Mouse (Mus musculus) mesoderm, embryonic 11.5 days (tissue): Measurements from ENCODE around the gene Tnfaip8l1.

Source experiments
- DNase-seq: peaks from one replicate; pipeline ENCODE4 v3.0.0-alpha.2; 2012; ENCODE audit warnings: low read depth, low spot score

Tnfaip8l1 gene

DNA sequence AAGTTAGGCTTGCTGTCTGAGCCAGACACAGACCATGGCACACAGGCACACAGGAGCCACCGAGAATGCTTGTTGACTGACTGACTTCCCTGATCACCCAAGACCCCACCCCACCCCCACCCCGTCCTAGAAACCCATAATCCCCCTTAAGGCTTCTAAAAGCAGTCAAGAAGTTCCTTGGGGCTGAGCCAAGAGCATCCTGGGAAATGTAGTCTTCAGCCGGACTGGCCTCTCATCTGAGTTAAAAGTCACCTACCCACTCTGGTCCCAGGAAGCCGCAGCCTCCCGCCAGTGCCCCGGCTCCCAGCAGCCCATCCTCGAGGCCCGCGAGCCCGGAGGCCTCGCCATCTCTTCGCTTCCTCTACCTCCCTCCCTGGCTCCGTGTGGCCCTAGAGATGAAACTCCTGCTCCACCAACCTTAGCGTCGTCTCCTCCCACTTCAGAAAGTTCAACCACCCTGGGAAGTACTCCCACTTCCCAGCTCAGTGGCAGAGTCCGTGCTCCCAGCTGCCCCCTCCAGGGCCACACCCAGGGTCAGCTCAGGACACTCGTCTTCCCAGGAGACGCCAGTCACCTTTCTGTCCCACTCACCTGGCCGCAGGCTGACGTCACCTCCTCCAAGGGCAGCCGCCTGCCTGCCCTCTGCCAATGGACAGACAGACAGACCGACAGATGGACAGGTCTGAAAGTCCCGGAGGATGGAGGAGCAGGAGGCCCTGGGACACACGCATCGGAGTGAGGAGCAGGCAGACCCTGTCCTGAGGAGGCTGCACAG is 24.3 kb upstream of the Tnfaip8l1 start:
- no peak for DNase-seq

DNA sequence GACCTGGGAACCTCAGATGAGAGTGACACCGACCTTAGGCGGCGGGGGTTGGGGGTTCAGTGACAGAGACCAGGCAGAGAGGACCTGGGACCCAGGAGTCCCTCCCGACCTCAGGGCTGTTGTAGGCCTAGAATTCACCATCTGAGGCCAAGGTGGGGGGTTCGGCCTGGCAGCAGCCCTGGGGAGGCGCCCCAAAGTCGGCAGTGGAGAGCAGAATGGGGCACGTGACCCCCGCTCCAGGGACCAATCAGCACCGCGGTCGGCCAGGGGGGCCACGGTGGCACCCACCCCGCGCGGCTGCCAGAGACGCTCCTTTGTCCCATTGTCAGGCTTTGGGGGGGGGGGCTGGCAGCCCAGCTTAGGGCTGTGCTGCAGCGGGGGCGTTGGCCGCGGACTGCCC is 22.9 kb upstream of the Tnfaip8l1 start:
- no peak for DNase-seq

DNA sequence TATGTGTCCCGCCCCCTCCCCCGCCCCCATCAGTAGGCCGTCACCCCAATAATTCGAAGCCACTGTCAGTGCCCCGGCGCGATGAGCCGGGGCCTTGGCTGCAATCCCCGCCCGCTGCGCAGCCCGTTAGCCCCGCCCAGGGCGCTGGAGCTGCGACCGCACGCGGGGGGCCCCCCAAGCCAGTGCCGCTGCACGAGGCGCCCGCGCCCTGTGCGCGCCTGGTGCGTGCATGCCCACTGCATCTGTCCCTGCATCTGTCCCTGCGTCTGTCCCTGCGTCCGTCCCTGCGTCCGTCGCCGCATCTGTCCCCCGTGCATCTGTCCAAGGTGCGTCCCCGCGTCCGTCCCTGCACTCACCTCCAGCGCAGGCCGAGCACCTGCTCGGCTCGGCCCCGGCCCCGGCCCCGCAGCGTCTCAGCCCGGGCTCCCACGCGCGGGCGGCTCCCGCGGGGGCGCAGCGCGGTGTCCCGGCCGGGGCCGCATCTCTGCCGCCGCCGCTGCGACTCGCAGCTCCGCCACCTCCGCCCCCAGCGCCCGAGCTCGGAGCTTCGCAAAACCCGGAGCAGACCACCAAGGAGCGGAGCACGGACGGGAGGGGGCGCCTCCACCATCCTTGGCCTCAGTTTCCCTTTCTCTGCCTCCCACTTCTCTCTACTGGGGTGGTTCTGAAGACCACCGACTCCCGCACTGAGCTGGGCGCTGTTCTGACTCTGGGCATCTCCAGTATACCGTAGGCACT is 22.2 kb upstream of the Tnfaip8l1 start, which contains the start of gene Sema6b:
Gene Sema6b, minus strand, starts transcription at position 486 of the 738 bp plus-strand sequence.
- peak; percentile 70 for DNase-seq

DNA sequence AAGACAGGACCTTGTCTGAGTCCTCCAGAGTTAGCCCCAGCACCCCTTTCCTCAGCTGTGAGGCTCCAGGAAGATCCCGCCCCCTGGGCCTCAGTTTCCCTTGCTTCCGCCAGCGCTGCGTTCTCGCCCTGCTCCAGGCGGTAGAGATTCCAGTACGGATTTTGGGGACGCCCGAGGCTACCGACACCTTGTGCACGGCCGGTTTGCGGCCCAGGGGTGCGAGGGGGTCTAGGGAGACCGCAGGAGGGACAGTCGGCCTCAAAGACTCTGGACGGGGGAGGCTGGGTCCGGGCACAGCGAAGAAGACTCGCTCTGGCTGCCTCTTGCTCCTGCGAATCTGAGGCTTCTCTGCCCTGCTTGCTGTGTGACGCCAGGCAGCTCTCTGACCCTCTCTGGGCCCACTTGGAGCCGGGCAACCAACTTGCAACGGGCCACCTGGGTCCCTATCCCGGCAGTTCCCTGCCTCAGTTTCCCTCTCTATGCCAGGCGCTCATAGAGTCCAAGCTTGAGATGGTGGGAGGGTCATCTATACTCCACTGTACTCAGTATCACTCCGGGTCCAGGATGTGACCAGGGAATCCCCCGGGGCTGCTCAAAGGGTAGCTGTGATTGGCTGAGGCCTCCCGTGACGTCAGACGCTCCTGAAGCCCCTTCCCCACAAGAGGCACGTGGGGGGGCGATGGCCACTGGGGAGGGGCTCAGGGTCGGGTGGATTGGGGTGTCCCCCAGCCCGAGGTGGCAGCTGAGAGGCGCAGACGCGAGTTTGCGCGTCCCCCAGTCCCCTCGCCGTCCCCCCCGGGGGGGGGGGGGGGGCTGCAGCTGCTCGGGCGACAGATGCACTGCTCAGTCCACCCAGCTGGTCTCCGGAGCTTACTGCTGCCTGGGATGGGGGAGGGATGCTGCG is 20.3 kb upstream of the Tnfaip8l1 start:
- peak; percentile 67 for DNase-seq

DNA sequence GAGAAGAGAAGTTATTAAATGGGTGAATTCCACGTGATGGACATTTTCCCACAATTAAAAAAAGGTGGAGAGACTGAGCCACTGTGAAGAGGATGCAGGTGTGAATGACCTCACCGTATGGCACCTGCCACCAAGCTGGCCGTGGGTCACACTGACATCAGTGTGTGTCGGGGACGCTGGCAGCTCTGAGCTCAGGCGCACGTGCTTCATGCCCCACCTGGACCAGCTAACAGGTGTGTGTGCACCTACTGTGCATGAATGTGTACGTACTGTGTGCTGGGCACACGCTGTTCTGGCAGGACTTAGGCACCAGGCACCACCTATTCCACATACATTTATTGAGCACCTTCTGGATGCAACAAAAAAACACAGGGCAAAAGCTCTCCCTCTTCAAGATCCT is 17.7 kb upstream of the Tnfaip8l1 start:
- DNase-seq = no peak

DNA sequence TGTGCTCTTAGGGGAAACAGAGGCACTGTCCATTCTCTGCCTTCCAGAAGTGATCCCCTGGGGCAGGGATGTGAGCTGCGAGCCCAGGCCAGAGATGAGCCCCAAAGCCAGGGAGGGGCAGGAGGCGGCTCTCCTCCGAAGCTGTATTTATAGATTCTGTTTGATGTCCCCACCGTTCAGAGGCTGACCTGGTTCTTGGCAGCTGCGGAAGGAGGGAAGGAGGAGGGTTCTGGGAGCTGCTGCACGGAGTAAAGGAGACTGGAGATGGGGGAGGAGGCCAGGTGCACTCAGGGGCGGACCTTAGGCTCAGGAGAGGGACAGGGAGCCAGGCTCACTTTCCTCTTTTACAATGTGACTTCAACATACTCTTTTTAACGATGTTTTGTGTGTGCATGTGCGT is 16.1 kb upstream of the Tnfaip8l1 start:
- DNase-seq = no peak

DNA sequence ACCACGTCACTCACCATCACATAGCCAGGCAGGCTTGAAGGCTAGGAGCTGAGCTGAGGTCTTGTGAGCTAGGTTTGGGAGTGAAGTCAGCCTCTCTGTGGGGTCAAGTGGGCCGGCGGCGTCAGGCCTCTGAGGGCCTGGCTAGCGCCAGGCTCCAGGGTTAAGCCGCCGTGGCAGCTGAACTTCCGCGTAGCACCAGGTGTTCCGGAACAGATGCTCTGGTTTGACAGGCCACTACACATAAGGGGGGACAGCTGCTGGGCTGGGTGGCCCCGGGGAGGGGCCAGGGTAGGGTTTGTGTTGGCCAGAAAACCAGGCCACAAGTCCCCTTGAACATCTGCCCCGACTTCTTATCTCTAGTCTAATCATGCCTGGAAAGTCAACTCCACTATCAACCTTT is 14.9 kb upstream of the Tnfaip8l1 start:
- DNase-seq = no peak

DNA sequence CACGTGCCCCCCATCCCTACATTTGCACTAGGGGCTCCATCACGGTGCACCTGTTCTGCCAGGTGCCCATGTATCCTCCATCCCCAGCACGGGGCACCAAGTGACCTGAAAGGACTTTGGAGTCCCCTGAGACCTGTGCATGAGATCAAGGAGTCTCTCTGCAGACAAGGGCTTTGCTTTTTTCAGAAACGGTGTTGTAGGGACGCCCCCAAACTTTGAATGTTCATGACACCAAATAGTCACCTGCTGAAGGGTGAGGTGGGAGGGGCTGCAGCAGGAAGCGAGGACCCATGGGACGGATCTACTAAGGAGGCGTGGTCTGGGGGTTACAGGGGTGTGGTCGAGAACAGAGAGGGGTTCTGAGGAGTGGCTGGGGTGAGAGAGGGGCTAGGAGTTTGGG is 14.0 kb upstream of the Tnfaip8l1 start:
- no peak for DNase-seq

DNA sequence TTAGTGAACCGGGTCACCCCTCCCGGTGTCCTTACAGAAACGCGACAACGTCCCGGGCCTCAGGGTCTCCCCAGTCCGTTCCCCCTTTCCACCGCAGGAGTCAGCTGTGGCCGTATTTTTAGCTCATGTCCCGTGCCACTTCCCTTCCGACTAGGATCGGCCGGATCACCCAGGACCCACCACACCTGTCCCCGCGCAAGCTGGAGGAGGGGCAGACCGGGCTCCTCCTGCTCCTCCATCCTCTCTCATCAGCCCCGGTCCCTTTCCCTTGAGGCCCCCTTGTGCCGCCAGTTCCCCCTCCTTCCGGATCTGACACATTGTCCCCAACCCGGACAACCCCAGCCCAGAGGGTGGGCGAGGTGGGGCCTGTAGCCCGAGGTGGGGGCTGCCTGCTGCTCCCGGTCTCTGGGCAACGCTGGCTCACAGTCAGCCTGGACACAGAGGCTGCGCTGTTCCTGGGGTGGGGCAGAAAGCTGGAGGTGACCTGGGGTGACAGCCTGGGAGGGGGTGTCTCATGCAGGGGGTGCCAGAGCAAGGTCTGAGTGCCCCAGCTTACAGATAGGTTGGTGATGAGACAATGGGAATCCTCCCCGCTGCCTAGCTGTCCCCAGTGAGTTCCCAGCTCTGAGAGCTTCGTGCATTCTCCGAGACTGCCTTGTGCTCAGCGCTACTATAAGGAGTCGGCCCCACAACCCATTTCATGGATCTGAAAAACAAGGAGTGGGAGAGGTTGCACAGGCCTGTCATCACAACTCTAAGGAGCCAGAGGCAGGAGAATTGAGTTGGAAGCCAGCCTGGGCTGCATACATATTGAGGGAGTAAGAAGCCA is 13.3 kb upstream of the Tnfaip8l1 start:
- no peak for DNase-seq

DNA sequence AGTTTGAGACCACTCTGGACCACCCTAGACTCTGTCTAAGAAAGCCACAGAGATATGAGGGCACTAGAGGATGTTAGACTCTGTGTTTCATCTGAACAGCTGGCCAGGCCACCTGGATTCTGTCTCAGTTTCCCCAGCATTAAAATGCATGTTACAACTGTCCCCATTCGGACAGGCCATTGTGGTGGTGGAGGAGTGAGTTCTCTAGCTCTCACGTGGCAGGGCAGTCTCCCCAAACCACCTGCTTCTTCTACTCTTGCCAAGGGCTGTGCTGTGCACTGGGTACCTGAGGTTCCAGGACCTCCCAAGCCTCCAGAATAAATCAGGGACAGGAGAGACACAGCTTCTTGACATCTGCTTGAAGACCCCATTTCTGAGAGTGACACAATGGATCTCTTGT is 12.4 kb upstream of the Tnfaip8l1 start:
- DNase-seq = no peak

DNA sequence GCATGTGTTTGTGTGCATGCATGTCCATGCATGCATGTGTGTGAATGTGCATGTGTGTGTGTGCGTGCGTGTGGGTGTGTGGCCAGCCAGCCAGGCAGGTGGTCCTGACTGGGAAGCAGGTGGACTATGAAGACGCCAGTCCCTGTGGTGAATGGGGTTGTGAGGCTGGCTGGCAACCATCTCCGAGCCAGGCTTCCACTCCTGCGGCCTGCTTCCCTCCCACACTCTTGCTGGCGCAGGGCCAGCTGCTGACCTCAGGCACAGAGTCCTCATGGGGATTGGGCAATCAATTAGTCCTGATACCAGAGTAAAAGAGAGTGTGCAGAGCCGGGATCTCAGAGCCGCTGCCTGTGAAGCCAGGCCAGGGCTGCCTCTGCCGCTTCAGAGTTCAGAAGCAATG is 8.6 kb upstream of the Tnfaip8l1 start:
- DNase-seq = peak; percentile 87

DNA sequence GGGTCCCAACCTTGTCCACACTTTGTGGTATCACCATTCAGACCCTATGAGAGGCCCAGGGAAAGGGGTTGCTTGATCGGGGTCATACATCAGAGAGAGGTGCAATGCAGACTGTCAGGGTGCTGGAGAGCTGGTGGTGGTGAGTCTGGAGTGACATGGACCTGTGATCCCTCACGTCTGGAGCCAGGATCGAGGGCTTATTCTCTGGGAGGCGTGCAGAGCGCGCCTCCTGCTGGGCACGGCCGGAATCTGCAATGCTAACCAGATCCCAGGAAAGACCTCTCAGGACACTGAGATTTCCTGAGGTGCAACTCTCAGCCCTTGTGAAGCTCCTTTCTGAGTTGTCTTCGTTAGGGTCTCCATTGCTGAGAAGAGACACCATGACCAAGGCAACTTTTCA is 2.5 kb upstream of the Tnfaip8l1 start:
- peak; percentile 85 for DNase-seq

DNA sequence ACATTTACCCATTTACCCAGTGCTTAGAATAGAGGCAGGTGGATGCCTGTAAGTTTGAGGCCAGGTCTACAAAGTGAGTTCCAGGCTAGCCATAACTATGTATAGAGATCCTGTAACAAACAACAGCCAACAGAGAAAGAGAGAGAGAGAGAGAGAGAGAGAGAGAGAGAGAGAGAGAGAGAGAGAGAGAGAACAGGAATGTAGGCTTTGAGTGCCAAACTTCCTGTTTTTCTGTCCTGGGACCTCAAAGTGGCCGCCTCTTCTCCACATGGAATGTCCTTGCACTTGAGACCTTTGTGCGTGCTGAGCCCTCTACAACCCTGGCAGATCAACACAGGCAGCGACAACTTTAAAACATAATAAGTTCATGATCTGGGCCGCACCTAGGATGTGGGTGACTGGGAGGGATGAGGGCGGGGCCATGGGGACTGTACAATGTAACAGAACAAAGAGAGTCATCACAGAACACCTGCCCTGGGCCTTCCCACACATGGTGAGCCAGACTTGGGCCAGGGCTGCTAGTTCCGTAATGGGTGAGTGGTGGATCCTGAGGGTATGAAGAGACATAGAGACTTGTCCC is 1.3 kb downstream of the Tnfaip8l1 start:
- no peak for DNase-seq

DNA sequence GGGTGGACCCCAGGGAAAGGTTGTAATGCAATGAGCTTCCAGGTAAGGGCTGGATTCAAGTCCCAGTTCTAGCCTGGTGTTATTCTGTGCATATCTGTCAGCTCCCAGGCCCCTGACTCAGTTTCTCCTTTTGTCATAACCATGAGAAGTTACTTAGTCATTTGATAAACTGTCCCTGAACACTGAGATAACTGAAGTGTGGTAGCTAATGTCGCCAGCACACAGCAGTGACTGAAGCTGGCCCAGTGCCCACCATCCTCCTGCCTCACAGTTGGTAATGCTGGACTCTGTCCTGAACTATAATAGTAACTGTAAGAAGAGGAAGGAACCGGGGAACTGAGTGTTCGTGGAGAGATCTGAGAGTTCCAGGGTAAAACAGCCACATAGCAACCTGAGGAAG is 2.2 kb downstream of the Tnfaip8l1 start:
- no peak for DNase-seq

DNA sequence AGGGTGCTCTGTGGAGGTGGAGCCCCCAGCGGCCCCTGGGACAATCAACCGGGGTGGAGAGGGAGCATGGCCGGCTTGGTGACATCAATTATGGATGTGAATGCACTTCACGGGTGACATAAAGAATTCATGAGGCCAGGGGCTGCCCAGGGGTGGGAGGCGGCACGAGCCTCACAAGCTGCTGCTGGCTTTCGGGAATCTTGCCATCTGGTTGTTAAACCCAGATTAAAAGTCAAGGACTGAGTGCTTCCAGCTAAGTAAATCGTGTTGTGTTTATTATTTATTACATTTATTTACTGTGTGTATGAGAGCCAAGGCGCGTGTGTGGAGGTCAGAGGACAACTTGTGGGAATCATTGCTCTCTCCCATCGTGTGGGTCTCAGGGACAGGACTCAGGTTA is 3.4 kb downstream of the Tnfaip8l1 start:
- no peak for DNase-seq

DNA sequence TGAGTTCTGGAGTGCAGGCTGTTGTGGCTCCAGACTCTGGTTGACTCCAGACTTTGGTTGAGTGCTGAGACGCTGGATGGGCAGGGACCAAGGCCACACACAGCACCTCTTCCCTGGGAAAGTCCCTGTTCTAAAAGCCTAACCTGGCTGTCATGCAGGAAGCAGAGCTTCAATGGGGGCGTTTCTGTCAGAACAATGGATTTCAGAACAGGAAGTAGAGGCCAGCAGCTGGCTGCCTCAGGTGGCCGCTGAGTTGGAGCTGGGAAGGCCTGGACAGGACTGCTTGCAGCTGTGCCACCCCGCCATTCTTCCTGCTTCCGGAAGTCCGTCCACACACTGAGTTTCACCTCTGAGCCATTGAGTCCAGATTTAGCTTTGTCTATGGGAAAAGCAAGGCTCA is 7.6 kb downstream of the Tnfaip8l1 start:
- DNase-seq = no peak

DNA sequence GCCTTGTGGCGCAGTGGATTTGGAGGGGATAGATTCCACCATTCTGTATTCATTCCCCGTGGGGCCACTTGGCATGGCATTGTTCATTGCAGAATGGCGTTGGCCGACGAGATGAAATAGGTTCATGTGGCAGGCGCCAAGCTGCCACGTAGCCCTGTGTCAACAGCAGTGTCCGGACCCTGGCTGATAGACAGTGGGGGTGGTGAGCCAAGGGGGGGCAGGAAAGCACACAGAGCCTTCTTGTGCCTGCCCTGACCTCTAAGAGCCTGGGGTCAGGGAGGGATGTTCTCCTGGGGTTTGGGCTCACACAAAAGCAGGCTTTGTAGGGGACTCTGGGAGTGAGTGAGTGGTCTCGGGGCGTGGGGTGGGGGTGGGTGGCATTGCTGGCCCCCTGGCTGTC is 8.4 kb downstream of the Tnfaip8l1 start:
- DNase-seq = peak; percentile 50

DNA sequence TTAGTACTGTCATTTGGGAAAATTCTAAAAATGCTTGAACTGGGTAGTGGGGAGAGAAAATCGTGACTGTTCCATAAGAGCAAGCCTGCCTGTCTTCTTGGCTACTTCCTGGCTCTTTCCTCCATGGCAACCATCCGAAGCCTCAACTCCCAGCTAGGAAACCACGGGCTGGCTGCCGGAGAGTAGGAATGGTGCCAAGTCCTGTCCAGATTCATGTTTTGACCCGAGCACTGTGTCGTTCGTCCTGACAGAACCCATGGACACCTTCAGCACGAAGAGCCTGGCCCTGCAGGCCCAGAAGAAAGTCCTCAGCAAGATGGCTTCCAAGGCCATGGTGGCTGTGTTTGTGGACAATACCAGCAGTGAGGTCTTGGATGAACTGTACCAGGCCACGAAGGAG is 9.2 kb downstream of the Tnfaip8l1 start:
- DNase-seq = no peak

DNA sequence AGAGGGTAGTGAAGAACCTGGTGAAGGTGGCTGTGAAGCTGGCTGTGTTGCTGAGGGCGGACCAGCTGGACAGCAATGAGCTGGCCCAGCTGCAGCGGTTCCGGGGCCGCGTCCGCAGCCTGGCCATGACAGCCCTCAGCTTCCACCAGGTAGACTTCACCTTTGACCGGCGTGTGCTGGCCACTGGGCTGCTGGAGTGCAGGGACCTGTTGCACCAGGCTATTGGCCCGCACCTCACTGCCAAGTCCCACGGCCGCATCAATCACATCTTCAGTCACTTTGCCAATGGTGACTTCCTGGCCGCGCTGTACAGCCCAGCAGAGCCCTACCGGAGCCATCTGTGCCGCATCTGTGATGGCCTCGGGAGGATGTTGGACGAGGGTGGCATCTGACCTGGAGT is 9.6 kb downstream of the Tnfaip8l1 start:
- DNase-seq = no peak

DNA sequence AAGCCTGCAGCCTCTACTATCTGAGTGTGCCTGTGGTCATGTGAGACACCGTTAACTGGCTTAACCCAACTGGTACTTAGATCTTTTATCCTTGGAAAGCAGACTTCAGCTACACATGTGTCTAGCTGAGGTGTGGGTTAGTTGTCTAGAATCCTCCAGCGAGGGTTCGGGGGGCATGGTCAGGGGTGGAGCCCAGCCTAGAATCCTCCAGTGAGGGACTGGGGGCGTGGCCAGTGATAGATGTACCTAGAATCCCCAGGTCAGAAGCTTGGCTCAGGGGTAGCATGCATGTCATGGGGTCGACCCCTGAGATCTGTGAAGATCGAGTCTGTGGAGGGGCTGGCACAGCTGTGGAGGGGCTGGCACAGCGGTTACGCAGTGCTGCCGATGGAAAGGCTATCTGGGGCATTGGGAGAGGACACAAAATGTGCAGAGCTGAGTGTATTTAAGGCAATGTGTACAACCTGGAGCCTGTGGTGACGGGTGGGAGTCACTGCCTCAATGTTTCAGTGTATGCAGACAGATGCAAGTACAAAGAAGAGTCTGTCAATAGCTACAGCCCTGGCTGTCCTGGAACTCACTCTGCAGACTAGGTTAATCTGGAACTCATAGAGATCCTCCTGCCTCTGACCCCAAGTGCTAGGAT is 11.2 kb downstream of the Tnfaip8l1 start:
- DNase-seq = no peak
